Mouse (Mus musculus) heart, adult 18-20 months (tissue): Measurements from ENCODE around the gene Ctu2. TPM values are rescaled to one million over a fixed set of nuclear protein-coding genes. Genes with fewer than 3 reads are reported as not detected.

Experiments used
- DNase-seq, 2 experiments: peaks; one replicate each; pipeline ENCODE4 v3.0.0; 2021 to 2022; ENCODE audit warnings: mixed read lengths in 1 of 2
- total RNA-seq, 2 experiments: library from RNA; stranded (reverse); gene quantifications; 2 replicates each; pipeline ENCODE4 v1.2.3; 2021

Gene Ctu2
- total RNA-seq, 2 experiments from 2014 or later = 5.8 to 8.0 TPM

DNA sequence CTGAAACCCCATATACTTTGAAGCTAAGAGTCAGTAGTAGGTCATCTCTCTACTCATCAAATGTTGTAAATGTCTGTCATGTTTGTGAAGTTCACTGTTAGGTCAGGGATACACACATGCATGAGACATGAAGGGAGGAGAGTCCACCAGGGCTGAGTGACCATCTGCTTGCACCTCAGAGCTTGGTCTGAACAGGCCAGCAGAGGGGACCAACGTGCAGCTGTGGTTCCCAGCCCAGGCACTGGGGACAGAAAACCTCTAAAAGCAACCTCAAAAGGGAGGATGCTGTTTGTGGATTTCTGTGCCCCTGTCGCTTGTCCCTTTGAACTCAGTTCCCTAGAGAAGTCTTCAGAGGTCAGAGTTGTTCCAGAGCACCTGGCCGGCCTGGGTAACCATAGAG, 30.7 kb upstream of the Ctu2 start:
- no peak for DNase-seq

GRCm38 (mm10) chr8:122451161-122451703, 24.7 kb upstream of the Ctu2 start:
- DNase-seq = peak; percentile 72 to 84

DNA sequence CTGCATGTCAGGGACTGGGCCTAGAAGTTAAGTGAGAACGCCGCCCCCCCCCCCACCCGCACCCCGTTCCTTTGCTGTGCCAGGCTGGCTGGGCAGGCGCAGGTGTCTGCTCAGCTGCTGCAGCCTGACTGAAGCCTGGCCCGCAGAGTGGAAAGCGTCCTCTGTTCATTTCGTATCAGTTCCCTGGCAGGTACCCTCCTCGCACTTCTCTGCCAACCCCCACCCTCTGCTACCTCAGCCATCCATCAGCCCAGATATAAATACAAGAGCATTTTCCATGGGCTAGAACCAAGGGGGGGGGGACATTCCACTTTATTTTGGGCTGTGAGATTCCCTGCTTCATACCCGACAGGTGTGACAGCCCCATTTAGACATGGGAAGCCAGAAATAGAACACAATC, 23.8 kb upstream of the Ctu2 start:
- DNase-seq = peak; percentile 49 to 76

- no peak for DNase-seq
These were observed 21.5 kb upstream of the Ctu2 start for GRCm38 (mm10) chr8:122454409-122454808.

GRCm38 (mm10) chr8:122457171-122457570, 18.8 kb upstream of the Ctu2 start:
- no peak for DNase-seq

DNA sequence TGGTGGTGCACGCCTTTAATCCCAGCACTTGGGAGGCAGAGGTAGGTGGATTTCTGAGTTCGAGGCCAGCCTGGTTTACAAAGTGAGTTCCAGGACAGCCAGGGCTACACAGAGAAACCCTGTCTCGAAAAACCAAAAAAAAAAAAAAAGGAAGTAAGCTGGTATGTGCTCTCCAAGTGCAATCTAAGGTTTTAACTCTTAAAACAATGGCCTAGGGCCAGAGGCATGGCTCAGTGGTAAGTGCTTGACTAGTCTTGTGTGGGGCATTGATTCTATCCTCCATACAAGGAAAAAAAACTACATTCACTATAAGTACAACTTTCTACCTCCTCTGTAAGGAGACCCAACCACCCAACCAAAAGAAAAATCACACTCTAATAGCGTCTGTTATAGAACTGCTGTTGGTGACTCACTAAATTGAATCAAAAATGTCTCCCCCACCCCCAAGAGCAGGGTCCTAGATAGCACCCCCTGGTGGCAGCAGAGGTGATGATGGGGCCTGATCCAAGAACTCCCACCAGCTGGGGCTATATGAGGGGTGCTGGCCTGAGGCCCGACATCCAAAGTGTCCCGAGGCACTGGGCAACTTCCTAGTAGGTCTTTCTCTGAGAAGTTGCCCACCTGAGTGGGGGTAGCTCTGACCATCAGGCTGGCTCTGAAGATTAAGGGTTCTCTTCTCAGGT, 16.6 kb upstream of the Ctu2 start:
- DNase-seq = no peak

- DNase-seq = no peak
These were observed 16.0 kb upstream of the Ctu2 start for GRCm38 (mm10) chr8:122459990-122460389.

DNA sequence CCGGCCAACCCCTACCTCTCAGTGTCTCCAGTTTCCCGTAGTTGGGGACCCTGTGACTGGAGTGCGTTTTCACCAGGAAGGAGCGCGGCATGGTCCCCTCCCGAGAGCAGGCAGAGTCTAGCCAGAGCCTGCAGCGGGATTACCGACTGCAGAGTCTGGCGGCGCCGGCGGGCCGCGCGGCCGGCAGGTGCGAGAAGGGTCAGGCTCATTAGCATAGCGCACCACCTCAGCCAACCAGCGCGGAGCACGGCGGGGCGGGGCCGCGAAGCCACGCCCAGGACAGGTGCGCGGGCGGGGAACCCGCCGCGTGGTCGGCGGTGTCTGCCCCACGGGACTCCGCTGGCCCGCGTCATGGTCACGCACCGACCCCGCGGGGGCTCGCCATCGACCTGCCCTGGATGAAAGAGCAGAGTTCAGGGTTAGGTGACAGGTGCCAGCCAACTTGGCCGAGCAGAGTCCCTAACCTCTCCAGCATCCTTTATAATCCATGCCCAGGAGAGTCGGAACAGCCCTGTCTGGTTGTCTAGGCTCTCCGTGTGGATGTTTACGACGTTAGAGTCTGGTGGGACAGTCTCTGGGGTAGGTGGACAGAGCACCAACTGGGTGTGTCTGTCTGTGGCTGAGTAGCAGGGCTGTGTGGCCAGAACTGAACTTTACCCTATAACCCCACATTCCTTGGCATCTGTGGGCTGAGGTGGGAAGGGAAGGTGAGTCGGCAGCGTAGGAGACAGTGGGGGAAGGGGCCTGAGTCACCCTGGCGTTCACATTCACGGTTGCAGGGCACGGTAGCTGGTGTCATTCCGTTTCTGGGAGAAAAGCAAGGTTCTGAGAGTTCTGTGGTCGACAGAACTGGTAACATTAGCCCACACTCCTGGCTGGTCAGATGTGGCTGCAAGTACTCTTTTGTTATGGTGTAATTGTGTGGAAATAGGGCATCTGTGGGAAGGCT, 15.1 kb upstream of the Ctu2 start, which contains the start of gene Snai3:
Gene Snai3 (minus strand): TSS at position 210 of the 949 bp plus-strand sequence.
- peak; percentile 45 to 47 for DNase-seq

GRCm38 (mm10) chr8:122461473-122462148, 14.3 kb upstream of the Ctu2 start:
- no peak for DNase-seq

DNA sequence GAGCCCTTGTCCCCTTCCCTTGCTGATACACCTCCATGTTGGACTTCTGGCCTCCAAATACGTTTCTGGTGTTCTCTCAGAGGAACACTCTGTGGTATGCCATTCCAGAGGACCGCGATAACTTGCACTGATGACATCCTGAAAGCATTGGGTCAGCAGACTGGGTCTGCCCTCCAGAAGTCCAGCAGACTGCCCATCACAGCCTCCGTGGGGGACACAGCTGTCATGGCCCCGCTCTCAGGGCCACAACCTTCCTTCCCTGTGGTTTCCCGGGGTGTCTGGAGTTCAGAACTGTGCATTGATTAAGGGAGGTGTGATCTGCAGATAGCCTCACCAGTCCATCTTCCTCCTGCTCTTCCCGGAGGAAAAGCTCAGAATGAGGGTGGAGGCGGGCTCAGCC, 13.4 kb upstream of the Ctu2 start:
- DNase-seq = no peak

DNA sequence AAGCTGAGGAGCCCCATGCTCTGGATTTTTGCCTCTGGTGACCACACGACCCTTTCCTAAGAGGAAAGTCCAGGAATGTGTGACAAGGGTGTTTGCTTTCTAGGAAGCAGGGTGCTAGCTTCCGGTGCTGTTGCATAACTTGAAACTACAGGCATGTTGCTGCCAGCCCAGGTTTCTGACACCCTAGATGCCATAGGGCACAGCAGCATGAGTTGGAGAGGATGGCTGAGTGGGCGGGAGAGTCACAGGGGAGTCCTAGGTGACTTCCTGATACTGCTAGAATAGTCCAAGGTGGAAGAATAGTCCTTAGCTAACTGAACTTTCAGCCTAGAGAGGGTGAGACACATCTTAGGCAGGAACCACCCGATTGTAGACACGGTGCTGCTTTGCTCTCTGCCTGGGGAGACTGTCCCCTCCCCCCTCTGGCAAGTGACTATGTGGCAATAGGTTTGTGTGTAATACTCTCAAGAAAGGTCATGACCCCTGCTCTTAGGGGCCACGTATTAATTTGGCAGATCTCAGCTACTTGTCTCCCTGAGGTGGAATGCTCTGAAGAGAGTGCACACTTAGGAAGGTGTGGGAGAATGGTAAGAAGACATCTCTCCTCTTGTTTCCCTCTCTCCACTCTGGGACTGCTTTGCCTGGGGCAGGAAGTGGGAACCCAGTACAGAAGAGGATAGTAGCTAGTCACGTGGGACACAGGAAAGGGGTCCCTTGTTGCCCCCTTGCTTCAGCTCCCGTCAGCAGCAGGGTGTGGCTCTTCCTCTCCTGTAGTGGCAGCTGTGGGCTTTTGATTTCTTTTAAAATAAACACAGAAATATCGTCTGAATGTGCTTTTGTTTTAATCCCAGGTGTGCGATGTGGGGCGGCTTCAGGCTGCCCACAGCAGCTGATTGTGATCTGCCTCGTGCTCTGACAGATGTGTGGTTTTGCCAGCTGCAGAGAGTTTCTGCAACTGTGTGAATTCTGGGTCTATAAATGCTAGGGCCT, 12.0 kb upstream of the Ctu2 start:
- DNase-seq = no peak

DNA sequence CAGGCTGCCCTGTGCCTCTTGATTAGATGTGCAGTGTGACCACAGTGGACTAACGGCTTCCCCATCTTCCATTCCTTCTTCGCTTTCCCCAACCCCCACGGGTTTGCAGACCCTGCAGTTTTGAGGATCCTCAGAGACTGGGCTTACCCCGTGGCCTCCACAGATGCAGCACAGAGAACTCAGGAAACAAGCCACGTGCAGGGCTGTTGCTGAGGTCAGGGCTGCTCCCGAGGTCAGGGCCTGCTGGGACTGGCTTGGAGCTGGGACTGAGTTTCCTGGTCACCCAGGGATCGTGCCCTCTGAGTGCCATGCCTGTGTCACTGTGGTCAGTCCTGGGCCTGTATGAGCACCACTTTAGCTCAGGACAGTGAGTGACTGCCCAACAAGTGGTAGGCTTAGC, 11.0 kb upstream of the Ctu2 start:
- DNase-seq = no peak

DNA sequence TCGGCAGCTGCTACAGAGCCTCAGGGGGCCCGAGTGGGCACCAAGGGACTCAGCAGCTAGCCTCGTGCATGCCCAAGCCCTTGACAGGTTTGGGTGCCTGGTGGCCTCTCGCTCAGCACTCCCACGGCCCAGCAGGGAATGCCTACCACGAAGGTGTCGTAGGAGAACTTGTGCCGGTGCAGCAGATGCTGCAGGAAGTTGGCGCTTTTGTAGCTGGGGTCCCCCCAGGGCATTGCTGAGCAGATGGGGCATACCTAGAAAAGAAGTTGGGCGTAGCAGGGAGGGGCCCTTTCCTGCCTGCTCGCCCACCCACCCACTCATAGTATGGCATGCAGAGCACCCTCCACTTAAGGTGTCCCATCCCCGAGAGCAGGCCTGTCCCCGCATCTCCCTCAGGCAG, 8.1 kb upstream of the Ctu2 start:
- no peak for DNase-seq

DNA sequence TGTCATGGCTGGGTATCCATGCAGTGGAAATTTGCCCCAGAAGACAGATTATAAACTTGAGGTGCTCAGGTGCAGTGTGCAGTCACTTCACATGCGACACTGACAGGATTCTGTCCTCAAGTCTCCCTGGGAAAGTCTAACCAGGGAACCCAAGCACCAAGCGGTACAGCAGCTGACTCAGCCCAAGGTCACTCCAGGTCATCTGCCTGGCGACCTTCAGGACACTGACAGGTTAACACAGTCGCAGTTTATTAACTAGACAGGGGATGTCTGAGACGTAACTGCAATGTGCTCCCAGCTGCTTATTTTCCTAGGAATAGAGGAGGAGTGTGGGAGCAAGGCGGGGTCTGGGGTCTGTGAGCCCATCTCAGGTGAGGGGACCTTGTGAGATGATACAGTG, 6.5 kb upstream of the Ctu2 start:
- DNase-seq = no peak

DNA sequence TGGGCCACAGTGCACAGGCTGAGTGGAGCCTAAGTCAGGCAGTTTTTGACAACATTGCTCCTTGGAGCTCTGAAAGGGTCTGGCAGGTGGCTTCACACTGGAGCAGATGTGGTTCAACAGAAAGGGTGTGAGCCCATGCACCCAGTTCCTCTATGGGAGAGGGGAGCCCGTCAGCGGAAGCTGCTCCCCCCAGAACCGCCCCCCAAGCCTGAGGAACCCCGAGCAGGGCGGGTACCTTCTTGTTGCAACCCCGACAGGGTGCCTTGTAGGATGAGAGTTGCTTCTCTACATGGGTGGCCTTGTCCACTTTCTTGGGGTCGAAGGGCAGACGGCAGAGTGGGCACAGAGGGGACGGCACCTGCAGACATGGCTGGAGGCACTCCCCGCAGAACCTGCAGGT, 6.0 kb upstream of the Ctu2 start:
- no peak for DNase-seq

DNA sequence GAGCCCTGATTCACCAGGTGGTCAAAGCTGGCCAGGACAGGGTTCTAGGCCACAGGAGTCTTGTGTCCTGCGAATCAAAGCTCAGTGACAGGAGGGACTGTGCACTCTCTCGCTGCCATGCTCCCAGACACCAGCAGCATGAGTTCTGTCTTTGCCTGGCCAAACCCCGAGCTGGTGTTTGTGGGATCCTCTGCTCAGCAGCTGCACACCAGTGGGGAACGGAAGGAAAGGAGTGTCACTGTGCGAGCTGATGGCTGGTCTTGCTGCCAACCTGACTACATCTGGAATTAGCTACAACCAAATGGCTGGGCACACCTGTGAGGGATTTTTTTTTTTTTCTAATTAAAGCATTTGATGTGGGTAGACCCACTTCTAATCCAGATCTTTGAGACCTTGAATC, 5.3 kb upstream of the Ctu2 start:
- no peak for DNase-seq

- DNase-seq = peak; percentile 22 to 48
These were observed 2.0 kb upstream of the Ctu2 start for GRCm38 (mm10) chr8:122473911-122474421.

DNA sequence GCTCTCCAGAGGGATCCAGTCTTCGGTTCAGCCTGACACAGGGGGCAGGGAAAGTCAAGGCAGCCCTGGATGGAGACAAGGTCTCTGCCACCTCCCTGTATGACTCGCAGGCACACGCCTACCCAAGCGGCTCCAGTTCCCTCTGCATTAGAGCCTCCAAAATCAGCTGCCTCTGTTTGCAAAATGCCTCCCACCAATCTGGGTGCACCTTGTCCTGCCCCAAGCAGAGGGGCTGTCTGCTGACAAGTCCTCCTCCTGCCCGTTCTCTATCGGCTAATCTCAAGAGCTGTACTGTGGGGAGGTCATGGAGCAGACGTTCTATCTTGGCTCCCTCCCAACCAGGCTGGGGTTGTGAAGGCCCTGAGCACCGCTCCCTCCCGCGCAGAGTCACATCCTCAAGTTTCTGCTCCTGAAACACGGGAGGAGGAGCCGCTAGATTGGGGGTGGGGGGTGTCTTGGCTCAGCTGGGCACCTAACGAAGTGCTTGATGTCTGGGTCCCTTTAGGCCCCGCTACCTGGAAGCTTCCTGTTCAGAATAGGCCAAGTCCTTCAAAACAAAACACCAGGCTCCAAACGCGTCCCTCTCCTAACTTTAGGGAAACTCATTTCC, 887 bp upstream of the Ctu2 start:
- peak; percentile 56 to 62 for DNase-seq

- DNase-seq = no peak
These were observed 6.5 kb downstream of the Ctu2 start for GRCm38 (mm10) chr8:122482448-122482847.

GRCm38 (mm10) chr8:122483877-122484276, 7.9 kb downstream of the Ctu2 start:
- no peak for DNase-seq

- DNase-seq = no peak
These were observed 8.9 kb downstream of the Ctu2 start for GRCm38 (mm10) chr8:122484831-122485230.
